Mouse (Mus musculus) G1E (cell line): Measurements from ENCODE around the gene Ncaph2. TPM values are rescaled to one million over a fixed set of nuclear protein-coding genes. Genes with fewer than 3 reads are reported as not detected.

Experiments
- ATAC-seq: 2 replicates; pipeline ENCODE4 v1.8.0; 2016; ENCODE audit warnings: mild to moderate bottlenecking; ENCODE audit not compliant: insufficient number of reproducible peaks, poor library complexity, low FRiP score, severe bottlenecking; ENCODE audit errors: extremely low read depth
- DNase-seq: peaks from one replicate; pipeline ENCODE4 v3.0.0; 2012; ENCODE audit warnings: low spot score
- H3K27me3 ChIP-seq: 2 replicates; pipeline ENCODE4 v1.6.1; 2012; ENCODE audit warnings: mild to moderate bottlenecking, low read length, inconsistent platforms; ENCODE audit not compliant: insufficient read depth
- H3K36me3 ChIP-seq: replicated peaks from 2 replicates; pipeline ENCODE3; 2012; ENCODE audit warnings: mild to moderate bottlenecking, inconsistent platforms
- H3K4me1 ChIP-seq: 2 replicates; pipeline ENCODE4 v1.6.1; 2012; ENCODE audit warnings: low read depth, low read length, inconsistent platforms, mixed read lengths; ENCODE audit not compliant: insufficient read depth
- H3K4me3 ChIP-seq: 2 replicates; pipeline ENCODE4 v1.5.1; 2012; ENCODE audit warnings: low read depth, mild to moderate bottlenecking, inconsistent platforms, low read length, moderate library complexity, mixed read lengths
- H3K9me3 ChIP-seq: replicated peaks from 2 replicates; pipeline ENCODE4 v1.6.1; 2012; ENCODE audit warnings: inconsistent platforms
- CTCF ChIP-seq: IDR thresholded peaks from 2 replicates; pipeline ENCODE4 v1.5.1; 2012; ENCODE audit warnings: low read depth, low read length, inconsistent platforms, mixed read lengths
- GATA1 ChIP-seq: IDR thresholded peaks from 2 replicates; pipeline ENCODE4 v1.6.1; 2012; ENCODE audit warnings: borderline replicate concordance, low read length, inconsistent platforms, mixed read lengths
- GATA2 ChIP-seq: IDR thresholded peaks from 2 replicates; pipeline ENCODE4 v1.6.1; 2012; ENCODE audit warnings: low read depth, low read length, inconsistent platforms, borderline replicate concordance
- POLR2AphosphoS5 ChIP-seq: IDR thresholded peaks from 2 replicates; pipeline ENCODE4 v1.6.1; 2012; ENCODE audit warnings: low read depth, low read length, inconsistent platforms; ENCODE audit not compliant: insufficient replicate concordance
- TAL1 ChIP-seq: conservative IDR thresholded peaks from 2 replicates; pipeline ENCODE4 v1.6.1; 2012; ENCODE audit warnings: low read depth, low read length, inconsistent platforms, mixed read lengths
- polyA plus RNA-seq: library from polyadenylated mRNA; stranded (reverse); fragments of >175 nt; gene quantifications from 2 replicates; pipeline ENCODE4 v1.2.3, GENCODE M21; 2012
- total RNA-seq, 2 experiments: library from RNA; stranded (forward) in 1 of 2; stranded (reverse) in 1 of 2; fragments of 200-1000 nt in 1 of 2; fragments of >200 nt in 1 of 2; fragmentation: Nextera tagmentation in 1 of 2; gene quantifications; 2 replicates each; pipeline ENCODE4 v1.2.3; 2014 to 2017

The Ncaph2 gene
- total and polyA plus RNA-seq, 3 experiments: 78.1 to 147 (median 130) TPM

- H3K9me3 ChIP-seq: peaks cover 20% of the 10 kb centered on the region
- peaks cover 8% of the 10 kb centered on the region; the same call in 1 of the 2 replicates for H3K27me3 ChIP-seq
- H3K4me3 ChIP-seq: no peak overlapping the region
- peaks cover 32% of the 10 kb centered on the region for H3K36me3 ChIP-seq
- TF ChIP-seq POLR2AphosphoS5 (no peak), CTCF (no peak), TAL1 (no peak)
- peaks cover 38% of the 10 kb centered on the region for H3K4me1 ChIP-seq
- DNase-seq (no peak), ATAC-seq (no peak)
Observed at GRCm38 (mm10) chr15:89376040-89376439, 20.5 kb downstream of the Ncaph2 start.

- H3K4me1 ChIP-seq: peaks cover 29% of the 10 kb centered on the region
- TF ChIP-seq CTCF: no peak
- no peak for TF ChIP-seq GATA1
- TF ChIP-seq POLR2AphosphoS5: no peak
- TF ChIP-seq GATA2: no peak
- no peak for TF ChIP-seq TAL1
- ATAC-seq (no peak), DNase-seq (no peak)
- H3K27me3 ChIP-seq: peaks cover 8% of the 10 kb centered on the region; the same call in 1 of the 2 replicates
- peaks cover 23% of the 10 kb centered on the region for H3K36me3 ChIP-seq
- H3K4me3 ChIP-seq: no peak within 1 kb of the TSS
- peaks cover 20% of the 10 kb centered on the region for H3K9me3 ChIP-seq
Observed at GRCm38 (mm10) chr15:89376957-89377356, 21.4 kb downstream of the Ncaph2 start, which contains the start of gene Tymp. TSS of gene Tymp (minus strand) at chr15:89377039.

GRCm38 (mm10) chr15:89377362-89377761, 21.8 kb downstream of the Ncaph2 start:
- TF ChIP-seq GATA1 (no peak), TAL1 (no peak)
- peaks cover 19% of the 10 kb centered on the region for H3K36me3 ChIP-seq
- no peak overlapping the region for H3K4me3 ChIP-seq
- peaks cover 20% of the 10 kb centered on the region for H3K9me3 ChIP-seq
- DNase-seq (no peak), ATAC-seq (no peak)
- H3K27me3 ChIP-seq: peaks cover 8% of the 10 kb centered on the region; the same call in 1 of the 2 replicates
- peaks cover 25% of the 10 kb centered on the region for H3K4me1 ChIP-seq

GRCm38 (mm10) chr15:89377938-89378828, 22.7 kb downstream of the Ncaph2 start:
- H3K27me3 ChIP-seq: peaks cover 11% of the 10 kb centered on the region; the same call in 1 of the 2 replicates
- DNase-seq: no peak
- no peak for ATAC-seq
- H3K9me3 ChIP-seq: peaks cover 20% of the 10 kb centered on the region
- peaks cover 10% of the 10 kb centered on the region for H3K36me3 ChIP-seq
- no peak overlapping the region; the same call in 1 of the 2 replicates for H3K4me3 ChIP-seq
- TF ChIP-seq TAL1 (no peak), GATA2 (no peak), POLR2AphosphoS5 (no peak), GATA1 (no peak), CTCF (no peak)
- H3K4me1 ChIP-seq: peaks cover 16% of the 10 kb centered on the region

GRCm38 (mm10) chr15:89378831-89379401, 23.4 kb downstream of the Ncaph2 start, which contains the start of gene Odf3b:
TSS of gene Odf3b (minus strand) at chr15:89379282.
- no peak within 1 kb of the TSS; the same call in 1 of the 2 replicates for H3K4me3 ChIP-seq
- H3K36me3 ChIP-seq: peaks cover 9% of the 10 kb centered on the region
- H3K27me3 ChIP-seq: peaks cover 14% of the 10 kb centered on the region; the same call in 1 of the 2 replicates
- H3K9me3 ChIP-seq: peaks cover 20% of the 10 kb centered on the region
- DNase-seq: no peak
- TF ChIP-seq GATA2 (no peak), TAL1 (no peak), CTCF (no peak), GATA1 (no peak), POLR2AphosphoS5 (no peak)
- H3K4me1 ChIP-seq: peaks cover 10% of the 10 kb centered on the region
- no peak for ATAC-seq

GRCm38 (mm10) chr15:89379429-89379828, 23.9 kb downstream of the Ncaph2 start:
- Histone ChIP-seq H3K4me3 (no peak overlapping the region), H3K9me3 (peaks cover 20% of the 10 kb centered on the region), H3K27me3 (peaks cover 17% of the 10 kb centered on the region; the same call in 1 of the 2 replicates), H3K36me3 (peaks cover 9% of the 10 kb centered on the region), H3K4me1 (peaks cover 6% of the 10 kb centered on the region)
- TF ChIP-seq CTCF (no peak), GATA1 (no peak), TAL1 (no peak), GATA2 (no peak), POLR2AphosphoS5 (no peak)
- no peak for ATAC-seq
- peak; percentile 18 for DNase-seq
